Mouse (Mus musculus): Measurements from ENCODE around the gene Zbtb43.
A peak's percentile ranks its signal among the peaks of the same experiment; 100 is the strongest.

Zbtb43 gene

GRCm38 (mm10) chr2:33468466-33469097 lies at the start of gene Zbtb43:
Gene Zbtb43 (minus strand): TSS chr2:33468559.
- DNase-seq: peak; percentile 96 to 97

GRCm38 (mm10) chr2:33515856-33516255 lies 47.5 kb upstream of the Zbtb43 start:
- no peak for DNase-seq

- DNase-seq: no peak
These were observed 47.1 kb upstream of the Zbtb43 start for GRCm38 (mm10) chr2:33515431-33515830.

- no peak for DNase-seq
These were observed 42.4 kb upstream of the Zbtb43 start for GRCm38 (mm10) chr2:33510791-33511190.

GRCm38 (mm10) chr2:33502602-33503001 lies 34.2 kb upstream of the Zbtb43 start:
- no peak for DNase-seq

GRCm38 (mm10) chr2:33498280-33498679 lies 29.9 kb upstream of the Zbtb43 start:
- DNase-seq: peak in 1 of 2 experiments; percentile 4

- DNase-seq: no peak
These were observed 27.3 kb upstream of the Zbtb43 start for GRCm38 (mm10) chr2:33495654-33496053.

GRCm38 (mm10) chr2:33492041-33492440 lies 23.7 kb upstream of the Zbtb43 start:
- no peak for DNase-seq

GRCm38 (mm10) chr2:33489565-33489964 lies 21.2 kb upstream of the Zbtb43 start:
- no peak for DNase-seq

GRCm38 (mm10) chr2:33487332-33487731 lies 19.0 kb upstream of the Zbtb43 start:
- no peak for DNase-seq

GRCm38 (mm10) chr2:33486866-33487265 lies 18.5 kb upstream of the Zbtb43 start:
- peak; percentile 46 to 51 for DNase-seq

GRCm38 (mm10) chr2:33477961-33478755 lies 9.8 kb upstream of the Zbtb43 start:
- no peak for DNase-seq

- no peak for DNase-seq
These were observed 7.6 kb upstream of the Zbtb43 start for GRCm38 (mm10) chr2:33475961-33476360.

- DNase-seq: peak in 1 of 2 experiments; percentile 24
These were observed 553 bp downstream of the Zbtb43 start for GRCm38 (mm10) chr2:33467546-33468465.

GRCm38 (mm10) chr2:33465966-33466365 lies 2.4 kb downstream of the Zbtb43 start:
- DNase-seq: peak; percentile 29 to 36

- DNase-seq: no peak
These were observed 3.1 kb downstream of the Zbtb43 start for GRCm38 (mm10) chr2:33465215-33465614.

GRCm38 (mm10) chr2:33462066-33462465 lies 6.3 kb downstream of the Zbtb43 start:
- DNase-seq: no peak

GRCm38 (mm10) chr2:33461066-33461465 lies 7.3 kb downstream of the Zbtb43 start:
- no peak for DNase-seq

- no peak for DNase-seq
These were observed 8.7 kb downstream of the Zbtb43 start for GRCm38 (mm10) chr2:33459660-33460059.

GRCm38 (mm10) chr2:33456696-33457095 lies 11.7 kb downstream of the Zbtb43 start:
- no peak for DNase-seq

- no peak for DNase-seq
These were observed 12.1 kb downstream of the Zbtb43 start for GRCm38 (mm10) chr2:33456242-33456641.

GRCm38 (mm10) chr2:33455350-33455749 lies 13.0 kb downstream of the Zbtb43 start:
- DNase-seq: no peak

GRCm38 (mm10) chr2:33454816-33455215 lies 13.5 kb downstream of the Zbtb43 start:
- DNase-seq: no peak

Data from lung, adult 18-20 months (tissue).